Mouse (Mus musculus) C2C12 (cell line): ENCODE data around the gene Gtf3c4.

Source experiments
- CEBPB ChIP-seq: IDR thresholded peaks from one replicate; pipeline ENCODE4 v1.6.1; 2011; ENCODE audit warnings: low read depth, mild to moderate bottlenecking, control low read depth, moderate library complexity
- CTCF ChIP-seq: IDR thresholded peaks from one replicate; pipeline ENCODE4 v1.5.1; 2011; ENCODE audit not compliant: control insufficient read depth, insufficient read depth, insufficient read length
- MAX ChIP-seq: IDR thresholded peaks from one replicate; pipeline ENCODE4 v1.6.1; 2011; ENCODE audit warnings: mild to moderate bottlenecking, control low read depth

GRCm38 (mm10) chr2:28799575-28799974, 40.6 kb downstream of the Gtf3c4 start:
- no peak for TF ChIP-seq CTCF
- no peak for TF ChIP-seq CEBPB
- no peak for TF ChIP-seq MAX
